Mouse (Mus musculus): ENCODE results near the gene Krt86. TPM values are rescaled to one million over a fixed set of nuclear protein-coding genes. Genes with fewer than 3 reads are reported as not detected.
"Not testable (repeated sequence)": the region's sequence is repeated elsewhere in the genome, so short reads cannot be mapped to it uniquely, and the experiment has no call there.

Krt86 gene
- polyA plus RNA-seq, 1 experiment from 2014 or later: not detected

DNA sequence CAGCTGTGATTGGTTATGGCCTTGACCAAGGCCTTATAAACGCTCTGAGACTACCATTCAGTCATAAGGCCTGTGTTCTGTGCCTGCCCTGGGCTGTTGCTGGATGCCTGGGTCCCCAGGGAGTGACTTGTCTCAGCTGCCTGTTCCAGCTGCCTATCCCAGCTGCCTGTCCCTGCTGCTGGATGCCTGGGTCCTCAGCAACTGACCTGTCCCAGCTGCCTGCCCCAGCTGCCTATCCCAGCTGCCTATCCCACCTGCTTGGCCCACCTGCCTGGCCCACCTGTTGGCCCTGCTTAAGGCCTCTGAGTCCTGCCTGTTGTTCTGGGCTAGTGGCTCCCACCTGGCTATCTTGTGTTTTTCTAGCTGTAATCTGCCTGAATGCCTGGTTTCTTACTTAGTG lies 20.9 kb downstream of the Krt86 start:
- no peaks in the 10 kb centered on the region for H3K27me3 ChIP-seq (ENCODE audit: insufficient read depth, low read length)
- DNase-seq (no peak), ATAC-seq (no peak)
- 36% methylated on average over 1 of the region's 1 CpGs for WGBS (ENCODE audit: insufficient replicate concordance)
- no peaks in the 10 kb centered on the region for H3K4me1 ChIP-seq (ENCODE audit: insufficient read depth)
- TF ChIP-seq CTCF (IDR thresholded peaks at IDR 0.05; ENCODE audit: low read depth) (no peak), EP300 (IDR thresholded peaks at IDR 0.05; ENCODE audit: low read depth) (no peak)
- H3K9ac ChIP-seq (replicated peaks): no peak overlapping the region
- no peaks in the 10 kb centered on the region for H3K36me3 ChIP-seq (replicated peaks; ENCODE audit: insufficient read depth, low read length)
- no peak overlapping the region for H3K4me3 ChIP-seq (ENCODE audit: low read depth, low read length)
- no peak overlapping the region for H3K27ac ChIP-seq (ENCODE audit: low read depth)
- no peak overlapping the region for H3K4me2 ChIP-seq (ENCODE audit: low read depth, low read length)
- no peaks in the 10 kb centered on the region for H3K9me3 ChIP-seq (ENCODE audit: low read length)

DNA sequence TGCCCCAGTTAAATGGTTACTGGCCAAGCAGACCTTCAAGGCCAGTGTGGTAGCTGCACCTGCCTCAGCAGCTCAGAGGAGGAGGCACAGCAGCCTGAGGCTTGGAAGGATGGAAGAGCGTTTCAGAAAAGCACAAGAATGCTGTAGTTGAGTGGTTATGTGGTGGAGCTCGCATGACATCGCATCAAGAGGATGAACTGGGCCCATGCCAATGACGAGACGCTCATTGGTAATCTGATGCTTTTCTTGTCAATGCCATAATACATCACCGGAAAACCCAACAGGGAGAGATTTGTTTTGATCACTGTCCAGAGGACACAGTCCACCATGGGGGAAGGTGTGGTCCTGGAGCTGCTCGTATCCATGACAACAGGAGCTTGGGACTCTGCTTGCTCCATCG lies 22.0 kb downstream of the Krt86 start:
- ATAC-seq: no peak
- DNase-seq: no peak

DNA sequence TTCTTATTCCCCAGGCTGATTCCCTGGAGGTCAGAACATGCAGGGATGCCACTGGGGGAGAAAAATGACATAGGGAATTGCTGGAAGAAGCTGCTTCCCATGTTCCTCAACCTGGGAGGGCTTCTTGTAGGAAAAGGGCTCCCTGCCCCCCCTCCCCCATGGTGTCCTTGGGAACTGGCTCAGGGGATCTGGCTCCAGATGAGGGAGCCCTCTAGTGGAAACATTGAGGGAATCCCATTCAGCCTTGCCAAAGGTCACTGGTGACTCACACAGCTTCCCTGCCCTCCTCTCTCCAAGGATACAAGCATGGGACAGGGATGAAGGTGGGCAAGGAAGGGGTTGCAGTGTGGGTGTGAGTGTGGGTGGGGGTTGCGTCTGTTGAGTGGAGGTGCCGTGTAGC lies 23.9 kb downstream of the Krt86 start:
- DNase-seq (peak; percentile 33), ATAC-seq (no peak)
- Histone ChIP-seq H3K36me3 (replicated peaks; ENCODE audit: insufficient read depth, low read length) (no peaks in the 10 kb centered on the region), H3K4me2 (ENCODE audit: low read depth, low read length) (no peak overlapping the region), H3K27ac (ENCODE audit: low read depth) (no peak overlapping the region), H3K9ac (replicated peaks) (no peak overlapping the region), H3K9me3 (ENCODE audit: low read length) (no peaks in the 10 kb centered on the region), H3K4me3 (ENCODE audit: low read depth, low read length) (no peak overlapping the region), H3K27me3 (ENCODE audit: insufficient read depth, low read length) (no peaks in the 10 kb centered on the region), H3K4me1 (ENCODE audit: insufficient read depth) (no peaks in the 10 kb centered on the region)
- peak; percentile 62 for TF ChIP-seq CTCF (IDR thresholded peaks at IDR 0.05; ENCODE audit: low read depth)
- no peak for TF ChIP-seq EP300 (IDR thresholded peaks at IDR 0.05; ENCODE audit: low read depth)
- WGBS (ENCODE audit: insufficient replicate concordance): 50% methylated on average over 2 of the region's 2 CpGs

More for the DNA sequence above, 22.0 kb downstream of the Krt86 start:
- H3K27ac ChIP-seq (ENCODE audit: low read depth): no peak overlapping the region
- H3K4me1 ChIP-seq (ENCODE audit: insufficient read depth): no peaks in the 10 kb centered on the region
- no peak overlapping the region for H3K4me3 ChIP-seq (ENCODE audit: low read depth, low read length)
- no peaks in the 10 kb centered on the region for H3K36me3 ChIP-seq (replicated peaks; ENCODE audit: insufficient read depth, low read length)
- no peak for TF ChIP-seq CTCF (IDR thresholded peaks at IDR 0.05; ENCODE audit: low read depth)
- no peak for TF ChIP-seq EP300 (IDR thresholded peaks at IDR 0.05; ENCODE audit: low read depth)
- H3K4me2 ChIP-seq (ENCODE audit: low read depth, low read length): no peak overlapping the region
- 79% methylated on average over 8 of the region's 8 CpGs for WGBS (ENCODE audit: insufficient replicate concordance)
- H3K9me3 ChIP-seq (ENCODE audit: low read length): no peaks in the 10 kb centered on the region
- H3K9ac ChIP-seq (replicated peaks): no peak overlapping the region
- no peaks in the 10 kb centered on the region for H3K27me3 ChIP-seq (ENCODE audit: insufficient read depth, low read length)

DNA sequence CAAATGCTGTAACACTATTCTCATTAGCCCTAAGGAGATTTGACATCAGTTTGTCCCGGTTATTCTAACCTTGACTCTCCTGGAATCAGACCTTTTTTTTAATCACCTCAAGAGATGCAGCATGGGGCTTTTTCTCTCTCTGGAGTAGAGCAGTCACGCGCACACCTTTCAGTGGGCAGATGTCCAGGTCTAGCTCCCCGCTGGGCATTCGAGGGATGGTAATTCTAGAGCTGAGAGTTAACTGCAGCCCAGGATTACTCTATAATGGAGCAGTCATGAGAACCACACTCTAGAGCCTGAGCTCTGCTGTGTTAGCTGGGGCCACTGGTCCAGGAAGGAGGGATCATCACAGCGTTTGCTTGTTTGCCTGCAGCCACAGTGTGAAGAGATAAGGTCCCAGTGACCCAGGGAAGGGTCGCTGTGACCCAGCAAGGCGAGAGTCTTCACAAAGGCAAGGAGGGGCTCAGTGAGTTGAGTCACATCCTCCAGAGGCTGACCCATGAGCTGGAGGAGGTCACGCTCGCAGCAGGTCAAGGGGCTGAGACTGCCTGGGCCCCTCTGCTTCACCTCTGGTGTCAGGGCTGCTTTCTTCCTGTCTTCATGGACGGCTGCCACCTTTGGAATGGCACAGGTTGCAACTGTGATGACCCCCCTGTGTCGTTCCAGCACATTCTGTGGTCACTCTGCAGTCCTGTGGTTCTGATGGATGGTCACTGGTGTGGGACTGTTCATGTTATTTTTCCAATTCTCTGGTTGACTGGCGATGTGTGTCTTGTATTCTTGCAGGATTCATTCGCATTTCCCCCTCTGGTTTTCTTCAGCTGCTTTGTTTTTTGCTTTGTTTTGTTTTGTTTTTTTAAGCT lies 33.8 kb downstream of the Krt86 start:
- H3K36me3 ChIP-seq (replicated peaks; ENCODE audit: insufficient read depth, low read length): no peaks in the 10 kb centered on the region
- H3K27me3 ChIP-seq (ENCODE audit: insufficient read depth, low read length): no peaks in the 10 kb centered on the region
- DNase-seq: no peak
- ATAC-seq: no peak
- no peak overlapping the region for H3K4me2 ChIP-seq (ENCODE audit: low read depth, low read length)
- H3K9ac ChIP-seq (replicated peaks): no peak overlapping the region
- no peak for TF ChIP-seq CTCF (IDR thresholded peaks at IDR 0.05; ENCODE audit: low read depth)
- TF ChIP-seq EP300 (IDR thresholded peaks at IDR 0.05; ENCODE audit: low read depth): no peak
- no peak overlapping the region for H3K4me3 ChIP-seq (ENCODE audit: low read depth, low read length)
- no peak overlapping the region for H3K27ac ChIP-seq (ENCODE audit: low read depth)
- H3K9me3 ChIP-seq (ENCODE audit: low read length): no peaks in the 10 kb centered on the region
- no peaks in the 10 kb centered on the region for H3K4me1 ChIP-seq (ENCODE audit: insufficient read depth)
- WGBS (ENCODE audit: insufficient replicate concordance): 48% methylated on average over 14 of the region's 14 CpGs

DNA sequence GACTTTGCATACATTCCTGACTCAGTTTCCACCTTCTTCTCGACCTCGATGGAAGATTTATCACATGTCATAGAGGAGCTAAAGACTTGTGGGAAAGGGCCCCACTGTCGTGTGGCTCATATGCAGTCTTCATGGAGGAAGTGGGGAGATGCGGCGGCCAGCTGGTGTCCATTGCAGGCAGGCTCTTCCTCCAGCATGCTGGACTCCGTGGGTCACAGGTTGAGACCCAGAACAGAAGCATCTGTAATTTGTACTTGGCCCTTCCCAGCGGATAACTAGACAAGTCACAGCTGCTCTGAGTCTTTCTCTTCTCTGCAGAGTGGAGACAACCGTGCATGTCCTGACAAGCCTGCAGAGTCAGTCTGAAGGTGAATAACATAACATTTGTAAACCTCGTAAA lies 35.0 kb downstream of the Krt86 start:
- Histone ChIP-seq H3K9ac (replicated peaks) (no peak overlapping the region), H3K27ac (ENCODE audit: low read depth) (no peak overlapping the region), H3K4me2 (ENCODE audit: low read depth, low read length) (no peak overlapping the region), H3K36me3 (replicated peaks; ENCODE audit: insufficient read depth, low read length) (no peaks in the 10 kb centered on the region), H3K9me3 (ENCODE audit: low read length) (no peaks in the 10 kb centered on the region), H3K4me3 (ENCODE audit: low read depth, low read length) (no peak overlapping the region), H3K4me1 (ENCODE audit: insufficient read depth) (no peaks in the 10 kb centered on the region), H3K27me3 (ENCODE audit: insufficient read depth, low read length) (no peaks in the 10 kb centered on the region)
- DNase-seq: no peak
- TF ChIP-seq EP300 (IDR thresholded peaks at IDR 0.05; ENCODE audit: low read depth) (no peak), CTCF (IDR thresholded peaks at IDR 0.05; ENCODE audit: low read depth) (no peak)
- WGBS (ENCODE audit: insufficient replicate concordance): 53% methylated on average over 9 of the region's 9 CpGs
- ATAC-seq: no peak

DNA sequence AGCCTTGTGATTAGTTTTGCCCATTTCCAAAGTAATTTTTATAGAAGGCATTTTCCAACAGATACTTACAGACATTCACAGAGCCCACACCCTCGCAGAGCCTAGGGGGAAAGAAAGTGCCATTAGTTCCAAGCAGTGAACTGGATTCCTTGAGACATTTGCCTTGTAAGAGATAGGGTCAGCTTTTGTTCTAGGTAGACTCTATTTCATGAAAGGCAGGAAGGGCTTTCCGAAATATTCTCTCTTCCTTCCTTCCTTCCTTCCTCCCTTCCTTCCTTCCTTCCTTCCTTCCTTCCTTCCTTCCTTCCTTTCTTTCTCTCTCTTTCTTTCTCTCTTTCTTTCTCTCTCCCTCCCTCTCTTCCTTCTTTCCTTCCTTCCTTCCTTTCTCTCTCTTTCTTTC lies 43.9 kb downstream of the Krt86 start, which contains the start of gene Gm49425:
Gene Gm49425, minus strand, starts transcription at position 101 of the 400 bp plus-strand sequence.
- H3K4me2 ChIP-seq (ENCODE audit: low read depth, low read length): not testable (repeated sequence)

More for the DNA sequence above, 43.9 kb downstream of the Krt86 start, which contains the start of gene Gm49425:
- H3K27ac ChIP-seq (ENCODE audit: low read depth); H3K9me3 ChIP-seq (ENCODE audit: low read length); H3K4me1 ChIP-seq (ENCODE audit: insufficient read depth); H3K27me3 ChIP-seq (ENCODE audit: insufficient read depth, low read length); DNase-seq; H3K36me3 ChIP-seq (replicated peaks; ENCODE audit: insufficient read depth, low read length); ATAC-seq; H3K9ac ChIP-seq (replicated peaks); H3K4me3 ChIP-seq (ENCODE audit: low read depth, low read length): not testable (repeated sequence)
- WGBS (ENCODE audit: insufficient replicate concordance): 65% methylated on average over 2 of the region's 2 CpGs

Data from liver, postnatal 0 days (tissue).